Mouse (Mus musculus) erythroblast, embryonic 14.5 days (primary cell): ENCODE results near the gene Spon1.

Experiments used
- GATA1 ChIP-seq: IDR thresholded peaks from 2 replicates; pipeline ENCODE4 v1.6.1; 2012; ENCODE audit warnings: low read length, inconsistent platforms, mixed read lengths
- TAL1 ChIP-seq: IDR thresholded peaks from 3 replicates; pipeline ENCODE4 v1.6.1; 2012; ENCODE audit warnings: low read length, inconsistent platforms, mixed read lengths

- TF ChIP-seq GATA1: no peak
- no peak for TF ChIP-seq TAL1
Observed at GRCm38 (mm10) chr7:113988156-113988555, 222.4 kb downstream of the Spon1 start.
